ENCODE assay signal across 8 mouse cellular contexts in the genomic region with DNA sequence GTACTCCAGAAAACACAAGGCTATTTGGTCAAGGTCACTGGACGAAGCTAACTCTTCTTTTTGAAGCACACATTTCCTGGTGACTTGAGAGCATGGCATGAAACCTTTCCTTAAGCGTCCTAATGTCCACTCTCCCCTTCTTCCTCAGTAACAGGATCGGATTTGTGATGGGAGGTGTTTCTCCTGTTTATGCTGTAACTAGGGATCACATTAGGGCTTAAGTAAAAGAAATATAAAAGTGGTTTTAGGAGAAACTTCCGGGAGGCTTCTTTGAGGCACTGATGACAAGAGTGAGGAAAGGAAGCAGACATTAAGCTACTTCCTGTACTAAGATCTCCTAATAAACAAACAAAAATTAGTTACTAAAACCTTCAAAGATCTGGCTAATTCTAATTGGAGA. TPM values are rescaled to one million over a fixed set of nuclear protein-coding genes. Genes with fewer than 3 reads are reported as not detected.
A peak's percentile ranks its signal among the peaks of the same experiment; 100 is the strongest.
DNase-seq lines count a peak whose midpoint lies in the region; ATAC-seq and TF ChIP-seq lines count a peak whose summit lies in the region.

No protein-coding gene starts in this region.

- peak overlapping the region; percentile 69 for H3K27ac ChIP-seq in kidney, postnatal 0 days
- H3K27ac ChIP-seq in hindbrain, embryonic 10.5 days: peak overlapping the region; percentile 92

- ATAC-seq in kidney, postnatal 0 days (replicated peaks; ENCODE audit: low FRiP score, low read depth): no peak

- peak overlapping the region; percentile 87 for H3K4me3 ChIP-seq in kidney, postnatal 0 days (replicated peaks; ENCODE audit: low read depth, low read length)
- H3K4me3 ChIP-seq in hindbrain, embryonic 10.5 days: peak overlapping the region; percentile 93
- peak overlapping the region; percentile 98 for H3K4me3 ChIP-seq in megakaryocyte, embryonic 14.5 days (replicated peaks)

- under 1% methylated on average over 4 of the region's 4 CpGs for WGBS in kidney, postnatal 0 days
- 9% methylated on average over 4 of the region's 4 CpGs for WGBS in hindbrain, embryonic 10.5 days

- peaks cover 2% of the 10 kb centered on the region; the same call in 1 of the 2 replicates for H3K4me1 ChIP-seq in kidney, postnatal 0 days (replicated peaks; ENCODE audit: insufficient read depth, low read length)
- H3K4me1 ChIP-seq in hindbrain, embryonic 10.5 days (replicated peaks): peaks cover 26% of the 10 kb centered on the region
- H3K4me1 ChIP-seq in megakaryocyte, embryonic 14.5 days: peaks cover 23% of the 10 kb centered on the region

- H3K9me3 ChIP-seq in kidney, postnatal 0 days (replicated peaks; ENCODE audit: low read length): no peaks in the 10 kb centered on the region
- H3K9me3 ChIP-seq in hindbrain, embryonic 10.5 days: no peaks in the 10 kb centered on the region
- H3K9me3 ChIP-seq in megakaryocyte, embryonic 14.5 days: no peaks in the 10 kb centered on the region

- TF ChIP-seq CTCF in kidney, postnatal 0 days (IDR thresholded peaks at IDR 0.05; ENCODE audit: low read depth): no peak

- H3K4me2 ChIP-seq in kidney, postnatal 0 days (ENCODE audit: low read length): peak overlapping the region; percentile 73

- no peaks in the 10 kb centered on the region for H3K36me3 ChIP-seq in kidney, postnatal 0 days (ENCODE audit: insufficient read depth, low read length)
- H3K36me3 ChIP-seq in hindbrain, embryonic 10.5 days: no peaks in the 10 kb centered on the region
- peaks cover 8% of the 10 kb centered on the region for H3K36me3 ChIP-seq in megakaryocyte, embryonic 14.5 days (replicated peaks; ENCODE audit: low read length)

- peak; percentile 74 for DNase-seq in kidney, postnatal 0 days (ENCODE audit: low spot score)
- DNase-seq in kidney, postnatal 14 days: no peak
- DNase-seq in embryo, embryonic 10 days (ENCODE audit: low spot score): peak; percentile 11
- no peak for DNase-seq in hindbrain, embryonic 10.5 days (ENCODE audit: low spot score)
- DNase-seq in left cerebral cortex, adult 9 months (ENCODE audit: low spot score in 2 of 2): no peak
- DNase-seq in thymus, postnatal 14 days: no peak
- no peak for DNase-seq in kidney, adult 11 months

- H3K9ac ChIP-seq in kidney, postnatal 0 days (ENCODE audit: low read depth, low read length): peak overlapping the region; percentile 93; the same call in 1 of the 2 replicates

- H3K27me3 ChIP-seq in kidney, postnatal 0 days (ENCODE audit: insufficient read depth, low read length): no peaks in the 10 kb centered on the region
- no peaks in the 10 kb centered on the region for H3K27me3 ChIP-seq in hindbrain, embryonic 10.5 days (ENCODE audit: insufficient read depth, poor library complexity, severe bottlenecking)
- no peaks in the 10 kb centered on the region for H3K27me3 ChIP-seq in megakaryocyte, embryonic 14.5 days (replicated peaks)

RNA-seq across cellular contexts. Expression of a gene that starts 0.6 kb away (rescaled TPM):
- 41.9 and 44.0 TPM in 2 replicates for polyA plus RNA-seq in kidney, postnatal 0 days (2015; fragmentation: Nextera tagmentation; extraction: Ambion mirVana)
- 34.1 and 36.8 TPM in 2 replicates for polyA plus RNA-seq in hindbrain, embryonic 10.5 days (2016; fragmentation: Nextera tagmentation; extraction: Ambion mirVana)
- polyA plus RNA-seq in megakaryocyte, embryonic 14.5 days (2012; ENCODE audit: insufficient read depth, low replicate concordance): 8.3 and 14.0 TPM in 2 replicates

RNA-seq across cellular contexts. Expression of a gene that starts 9.3 kb away (rescaled TPM):
- polyA plus RNA-seq in kidney, postnatal 0 days (2015; fragmentation: Nextera tagmentation; extraction: Ambion mirVana): 58.3 and 70.3 TPM in 2 replicates
- polyA plus RNA-seq in hindbrain, embryonic 10.5 days (2016; fragmentation: Nextera tagmentation; extraction: Ambion mirVana): 82.9 and 97.7 TPM in 2 replicates
- polyA plus RNA-seq in megakaryocyte, embryonic 14.5 days (2012; ENCODE audit: insufficient read depth, low replicate concordance): 0.55 TPM in 1 of 2 replicates, not detected in the other

RNA-seq across cellular contexts. Expression of a gene that starts 43.1 kb away (rescaled TPM):
- 170 and 187 TPM in 2 replicates for polyA plus RNA-seq in kidney, postnatal 0 days (2015; fragmentation: Nextera tagmentation; extraction: Ambion mirVana)
- polyA plus RNA-seq in hindbrain, embryonic 10.5 days (2016; fragmentation: Nextera tagmentation; extraction: Ambion mirVana): 208 and 215 TPM in 2 replicates
- polyA plus RNA-seq in megakaryocyte, embryonic 14.5 days (2012; ENCODE audit: insufficient read depth, low replicate concordance): 61.4 and 90.6 TPM in 2 replicates

RNA-seq across cellular contexts. Expression of a gene that starts 51.4 kb away (rescaled TPM):
- polyA plus RNA-seq in kidney, postnatal 0 days (2015; fragmentation: Nextera tagmentation; extraction: Ambion mirVana): 4.4 and 5.2 TPM in 2 replicates
- 2.7 and 4.5 TPM in 2 replicates for polyA plus RNA-seq in hindbrain, embryonic 10.5 days (2016; fragmentation: Nextera tagmentation; extraction: Ambion mirVana)
- 0.02 TPM in 1 of 2 replicates, not detected in the other for polyA plus RNA-seq in megakaryocyte, embryonic 14.5 days (2012; ENCODE audit: insufficient read depth, low replicate concordance)

Comparison
In these comparisons a context has a peak if more than half of its experiments do, and no peak if none do; other contexts are left out.
1. DNase-seq: peak in kidney, postnatal 0 days (single experiment) and embryo, embryonic 10 days (single experiment); none in kidney, postnatal 14 days (single experiment), hindbrain, embryonic 10.5 days (single experiment), left cerebral cortex, adult 9 months (0 of 2), thymus, postnatal 14 days (single experiment) and kidney, adult 11 months (single experiment).
2. RNA of a gene that starts 9.3 kb away (polyA plus RNA-seq): 82.9 to 97.7 TPM in hindbrain, embryonic 10.5 days and 58.3 to 70.3 TPM in kidney, postnatal 0 days; 0.55 TPM in megakaryocyte, embryonic 14.5 days; every median in the first group is over 10 times any median in the second.
3. Peak in every context shown above with its lines, with median percentiles within 50 percentile points of each other: H3K4me3 ChIP-seq.